Mouse (Mus musculus): ENCODE results near the gene Camta1. TPM values are rescaled to one million over a fixed set of nuclear protein-coding genes. Genes with fewer than 3 reads are reported as not detected.

The Camta1 gene
- polyA plus RNA-seq, 1 experiment from 2014 or later = 93.9 TPM

DNA sequence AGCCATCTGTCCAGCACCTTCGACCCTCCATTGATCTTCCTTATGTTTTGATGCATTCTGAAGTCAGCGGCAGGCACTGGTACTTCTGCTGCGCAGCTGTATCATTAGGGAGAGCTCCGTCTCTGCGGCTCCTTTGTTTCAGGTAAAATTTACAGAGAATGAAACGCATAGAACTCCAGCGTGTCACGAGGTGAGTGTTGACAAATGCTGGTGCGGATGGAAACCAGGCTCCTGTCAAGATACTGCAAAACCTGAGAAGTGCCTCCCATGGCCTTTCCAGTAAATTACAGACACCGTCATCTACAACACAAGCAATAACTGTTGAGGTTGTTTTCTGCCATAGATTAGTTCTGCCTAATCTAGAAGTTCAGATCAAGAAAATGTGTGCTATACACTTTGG, 328.2 kb downstream of the Camta1 start:
- DNase-seq (ENCODE audit: low spot score) (no peak), ATAC-seq (replicated peaks; ENCODE audit: low FRiP score) (no peak)
- no peaks in the 10 kb centered on the region for H3K36me3 ChIP-seq (ENCODE audit: control insufficient read depth, insufficient read depth, low read length)
- 59% methylated on average over 10 of the region's 10 CpGs for WGBS
- H3K27me3 ChIP-seq (replicated peaks; ENCODE audit: control insufficient read depth, insufficient read depth, low read length) = no peaks in the 10 kb centered on the region
- no peak overlapping the region for H3K4me2 ChIP-seq
- no peaks in the 10 kb centered on the region for H3K4me1 ChIP-seq (replicated peaks; ENCODE audit: control insufficient read depth, insufficient read depth, low read length)
- no peaks in the 10 kb centered on the region for H3K9me3 ChIP-seq (ENCODE audit: control insufficient read depth, low read length)
- no peak overlapping the region for H3K9ac ChIP-seq (ENCODE audit: low read depth, low read length)
- H3K4me3 ChIP-seq (ENCODE audit: low read depth, low read length) = no peak overlapping the region
- no peak overlapping the region for H3K27ac ChIP-seq (ENCODE audit: low read depth, low read length)

DNA sequence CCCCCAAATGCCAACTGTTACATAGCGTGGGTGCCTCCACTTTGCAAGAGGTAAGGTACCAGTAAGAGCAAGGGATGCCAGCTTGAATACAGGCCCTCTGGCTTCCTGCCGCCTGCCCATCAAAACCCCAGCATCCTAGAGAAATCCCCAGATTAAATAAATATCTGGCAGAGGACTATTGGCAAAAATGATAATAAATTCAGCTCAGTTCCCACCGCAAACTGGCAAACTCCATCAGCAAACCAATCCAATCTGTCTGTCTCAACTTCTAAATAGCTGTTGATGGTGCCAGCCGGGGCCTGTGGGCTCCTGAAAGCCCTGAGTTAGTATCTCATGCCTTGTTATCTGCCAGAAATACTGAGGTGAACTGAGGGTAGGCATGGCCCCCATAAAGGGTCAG, 333.2 kb downstream of the Camta1 start:
- Histone ChIP-seq H3K9me3 (ENCODE audit: control insufficient read depth, low read length) (no peaks in the 10 kb centered on the region), H3K27ac (ENCODE audit: low read depth, low read length) (no peak overlapping the region), H3K36me3 (ENCODE audit: control insufficient read depth, insufficient read depth, low read length) (no peaks in the 10 kb centered on the region), H3K9ac (ENCODE audit: low read depth, low read length) (no peak overlapping the region), H3K4me2 (no peak overlapping the region), H3K4me3 (ENCODE audit: low read depth, low read length) (no peak overlapping the region), H3K4me1 (replicated peaks; ENCODE audit: control insufficient read depth, insufficient read depth, low read length) (no peaks in the 10 kb centered on the region), H3K27me3 (replicated peaks; ENCODE audit: control insufficient read depth, insufficient read depth, low read length) (no peaks in the 10 kb centered on the region)
- DNase-seq (ENCODE audit: low spot score) = no peak
- ATAC-seq (replicated peaks; ENCODE audit: low FRiP score) = no peak
- WGBS = 85% methylated on average over 4 of the region's 4 CpGs

DNA sequence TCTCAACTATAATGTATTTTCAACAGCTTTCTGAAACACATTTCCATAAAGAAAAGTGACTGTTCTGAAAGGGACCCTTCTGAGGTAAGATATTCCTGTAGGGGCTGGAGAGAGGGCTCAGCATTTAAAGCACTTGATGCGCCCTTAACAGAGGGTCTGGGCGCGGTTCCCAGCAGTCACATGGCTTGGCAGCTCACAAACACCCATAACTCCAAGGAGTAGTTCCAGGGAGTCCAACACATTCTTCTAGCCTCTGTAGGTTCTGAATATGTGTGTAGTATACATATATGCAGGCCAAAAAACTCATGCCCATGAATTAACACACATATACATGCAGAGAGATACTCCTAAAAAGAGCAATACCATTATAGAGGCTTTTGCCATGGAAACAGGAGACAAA, 333.9 kb downstream of the Camta1 start:
- 85% methylated on average over 3 of the region's 3 CpGs for WGBS
- H3K9ac ChIP-seq (ENCODE audit: low read depth, low read length) = no peak overlapping the region
- H3K4me2 ChIP-seq = no peak overlapping the region
- no peaks in the 10 kb centered on the region for H3K27me3 ChIP-seq (replicated peaks; ENCODE audit: control insufficient read depth, insufficient read depth, low read length)
- H3K36me3 ChIP-seq (ENCODE audit: control insufficient read depth, insufficient read depth, low read length) = no peaks in the 10 kb centered on the region
- H3K9me3 ChIP-seq (ENCODE audit: control insufficient read depth, low read length) = no peaks in the 10 kb centered on the region
- no peak for DNase-seq (ENCODE audit: low spot score)
- no peak overlapping the region for H3K4me3 ChIP-seq (ENCODE audit: low read depth, low read length)
- no peak overlapping the region for H3K27ac ChIP-seq (ENCODE audit: low read depth, low read length)
- H3K4me1 ChIP-seq (replicated peaks; ENCODE audit: control insufficient read depth, insufficient read depth, low read length) = no peaks in the 10 kb centered on the region
- no peak for ATAC-seq (replicated peaks; ENCODE audit: low FRiP score)

DNA sequence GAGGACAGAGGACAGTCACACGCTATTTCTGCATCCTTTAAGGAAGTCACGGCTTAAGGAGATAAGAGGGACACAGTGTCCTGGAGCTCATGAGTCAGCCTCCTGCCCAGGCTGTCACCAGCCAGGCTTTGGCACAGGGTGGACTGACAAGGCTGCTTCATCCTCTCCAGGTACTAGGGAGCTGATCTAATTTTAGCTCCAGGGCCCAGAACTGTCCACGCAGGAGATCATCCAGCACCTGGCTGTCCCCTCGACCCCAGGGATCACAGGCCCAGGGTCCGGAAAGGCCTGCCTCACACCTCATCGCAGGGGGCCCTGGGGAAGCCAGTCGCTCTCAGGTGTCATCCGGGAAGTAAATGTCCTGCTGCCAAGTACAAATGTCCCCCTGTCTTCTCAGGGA, 341.6 kb downstream of the Camta1 start:
- H3K4me1 ChIP-seq (replicated peaks; ENCODE audit: control insufficient read depth, insufficient read depth, low read length) = 0 out of 2 replicates have a peak, but pooled peaks cover 4% of the 10 kb centered on the region
- no peaks in the 10 kb centered on the region for H3K27me3 ChIP-seq (replicated peaks; ENCODE audit: control insufficient read depth, insufficient read depth, low read length)
- ATAC-seq (replicated peaks; ENCODE audit: low FRiP score) = no peak
- no peak overlapping the region for H3K27ac ChIP-seq (ENCODE audit: low read depth, low read length)
- DNase-seq (ENCODE audit: low spot score) = no peak
- no peaks in the 10 kb centered on the region for H3K36me3 ChIP-seq (ENCODE audit: control insufficient read depth, insufficient read depth, low read length)
- H3K9me3 ChIP-seq (ENCODE audit: control insufficient read depth, low read length) = no peaks in the 10 kb centered on the region
- H3K4me3 ChIP-seq (ENCODE audit: low read depth, low read length) = no peak overlapping the region
- no peak overlapping the region for H3K9ac ChIP-seq (ENCODE audit: low read depth, low read length)
- no peak overlapping the region for H3K4me2 ChIP-seq
- WGBS = 13% methylated on average over 8 of the region's 8 CpGs

DNA sequence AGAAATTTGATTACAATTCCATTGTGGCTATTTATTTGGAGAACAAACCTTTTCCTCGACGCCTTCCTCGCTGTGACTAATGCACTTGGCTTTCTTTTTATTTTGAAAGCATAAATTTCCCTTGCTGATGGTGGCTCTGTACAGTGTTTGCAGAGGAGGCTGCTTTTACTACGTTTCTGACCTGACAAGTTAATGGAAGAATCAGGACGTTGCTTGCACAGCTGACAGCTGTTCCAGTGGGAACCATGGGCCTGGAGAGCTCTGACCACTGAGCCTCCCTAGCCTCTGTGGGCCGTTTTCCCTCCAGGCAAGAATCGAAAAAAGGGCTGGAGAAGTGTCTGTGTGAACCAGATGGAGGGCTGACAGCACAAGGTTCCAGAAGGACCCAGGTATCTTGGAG, 342.7 kb downstream of the Camta1 start:
- WGBS = 75% methylated on average over 7 of the region's 7 CpGs
- no peak for ATAC-seq (replicated peaks; ENCODE audit: low FRiP score)
- no peak overlapping the region for H3K27ac ChIP-seq (ENCODE audit: low read depth, low read length)

DNA sequence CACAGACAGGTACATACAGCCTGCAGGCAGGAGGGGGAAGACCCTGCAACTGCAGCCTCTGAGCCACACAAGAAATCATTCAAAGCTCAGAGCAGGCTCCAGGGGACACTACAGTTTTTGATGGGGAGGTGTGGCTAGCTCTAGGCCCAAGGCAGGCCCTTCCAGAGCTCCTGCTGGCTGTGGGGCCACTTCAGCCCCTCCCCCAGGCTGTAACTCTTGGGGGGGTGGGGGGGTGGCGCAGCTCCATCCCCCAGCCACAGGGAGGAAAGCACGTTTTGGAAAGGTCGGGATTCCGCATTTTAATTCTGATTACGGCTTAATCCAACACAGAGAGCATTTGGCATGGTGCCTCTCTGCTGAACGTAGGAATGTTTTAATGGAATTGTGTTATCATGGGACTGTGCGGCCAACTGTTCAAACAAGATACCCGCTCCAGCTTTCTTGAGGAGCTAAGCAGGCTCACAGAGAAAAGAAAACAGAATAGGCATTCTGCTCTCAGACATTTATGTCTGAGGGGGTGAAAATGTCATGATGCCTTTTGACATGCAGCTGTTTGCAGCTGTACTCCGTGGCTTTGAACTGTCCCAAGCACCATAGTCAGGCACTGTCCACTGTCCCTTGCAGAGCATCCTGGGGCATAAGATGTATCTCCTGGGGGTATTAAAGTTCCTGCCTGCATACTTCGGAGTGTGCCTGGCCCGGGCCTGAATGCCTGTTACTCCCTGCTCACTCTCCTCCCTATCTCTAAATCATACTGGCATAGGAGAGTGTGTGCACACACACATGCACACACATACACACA, 344.5 kb downstream of the Camta1 start:
- Histone ChIP-seq H3K36me3 (ENCODE audit: control insufficient read depth, insufficient read depth, low read length) (no peaks in the 10 kb centered on the region), H3K9ac (ENCODE audit: low read depth, low read length) (no peak overlapping the region), H3K4me1 (replicated peaks; ENCODE audit: control insufficient read depth, insufficient read depth, low read length) (0 out of 2 replicates have a peak, but pooled peaks cover 4% of the 10 kb centered on the region), H3K27me3 (replicated peaks; ENCODE audit: control insufficient read depth, insufficient read depth, low read length) (no peaks in the 10 kb centered on the region), H3K4me2 (no peak overlapping the region), H3K9me3 (ENCODE audit: control insufficient read depth, low read length) (no peaks in the 10 kb centered on the region), H3K4me3 (ENCODE audit: low read depth, low read length) (no peak overlapping the region), H3K27ac (ENCODE audit: low read depth, low read length) (no peak overlapping the region)
- ATAC-seq (replicated peaks; ENCODE audit: low FRiP score) = no peak
- no peak for DNase-seq (ENCODE audit: low spot score)
- WGBS = 45% methylated on average over 11 of the region's 11 CpGs

More for the DNA sequence above, 342.7 kb downstream of the Camta1 start:
- Histone ChIP-seq H3K27me3 (replicated peaks; ENCODE audit: control insufficient read depth, insufficient read depth, low read length) (no peaks in the 10 kb centered on the region), H3K9me3 (ENCODE audit: control insufficient read depth, low read length) (no peaks in the 10 kb centered on the region), H3K4me2 (no peak overlapping the region), H3K4me1 (replicated peaks; ENCODE audit: control insufficient read depth, insufficient read depth, low read length) (0 out of 2 replicates have a peak, but pooled peaks cover 4% of the 10 kb centered on the region), H3K4me3 (ENCODE audit: low read depth, low read length) (no peak overlapping the region), H3K36me3 (ENCODE audit: control insufficient read depth, insufficient read depth, low read length) (no peaks in the 10 kb centered on the region), H3K9ac (ENCODE audit: low read depth, low read length) (no peak overlapping the region)
- DNase-seq (ENCODE audit: low spot score) = no peak

DNA sequence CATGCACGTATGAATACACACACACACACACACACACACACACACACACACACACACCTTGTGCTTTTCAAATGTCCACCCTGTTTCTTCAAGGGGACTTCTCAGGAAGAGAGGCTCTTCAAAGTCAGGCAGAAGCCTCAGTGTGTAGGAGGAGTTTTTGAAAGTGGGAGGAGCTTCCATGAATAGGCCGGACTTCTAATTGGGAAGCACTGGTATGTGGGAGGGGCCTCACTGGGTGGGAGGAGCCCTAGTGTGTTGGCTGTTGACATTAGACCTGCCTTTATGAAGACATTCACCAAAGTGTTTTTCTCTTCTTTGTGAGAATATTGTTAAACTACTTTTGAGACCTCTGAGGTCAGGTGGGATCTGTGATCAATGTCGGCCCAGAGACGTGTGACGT, 346.4 kb downstream of the Camta1 start:
- Histone ChIP-seq H3K9ac (ENCODE audit: low read depth, low read length) (no peak overlapping the region), H3K9me3 (ENCODE audit: control insufficient read depth, low read length) (no peaks in the 10 kb centered on the region), H3K27me3 (replicated peaks; ENCODE audit: control insufficient read depth, insufficient read depth, low read length) (no peaks in the 10 kb centered on the region), H3K4me1 (replicated peaks; ENCODE audit: control insufficient read depth, insufficient read depth, low read length) (0 out of 2 replicates have a peak, but pooled peaks cover 2% of the 10 kb centered on the region), H3K4me2 (no peak overlapping the region), H3K4me3 (ENCODE audit: low read depth, low read length) (no peak overlapping the region), H3K27ac (ENCODE audit: low read depth, low read length) (no peak overlapping the region), H3K36me3 (ENCODE audit: control insufficient read depth, insufficient read depth, low read length) (no peaks in the 10 kb centered on the region)
- 80% methylated on average over 5 of the region's 5 CpGs for WGBS
- no peak for DNase-seq (ENCODE audit: low spot score)
- ATAC-seq (replicated peaks; ENCODE audit: low FRiP score) = no peak

DNA sequence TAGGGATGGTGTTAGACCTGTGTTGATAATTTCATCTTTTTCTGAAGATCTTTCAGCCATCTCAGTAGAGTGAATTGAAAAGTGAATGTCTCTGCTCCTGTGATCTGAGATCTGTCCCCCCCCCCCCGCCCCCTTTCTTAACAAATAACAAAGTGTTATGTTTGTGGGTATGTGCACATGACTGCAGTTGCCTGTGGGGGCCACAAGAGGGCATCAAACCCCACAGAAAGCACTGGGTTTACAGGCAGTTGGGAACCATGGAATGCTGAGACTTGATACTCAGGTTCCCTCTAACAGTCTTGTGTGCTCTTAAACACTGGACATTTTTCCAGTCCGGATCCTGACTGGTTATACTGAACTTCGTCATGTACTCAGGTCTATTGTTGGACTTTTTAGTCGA, 350.6 kb downstream of the Camta1 start:
- Histone ChIP-seq H3K36me3 (ENCODE audit: control insufficient read depth, insufficient read depth, low read length) (no peaks in the 10 kb centered on the region), H3K4me1 (replicated peaks; ENCODE audit: control insufficient read depth, insufficient read depth, low read length) (no peaks in the 10 kb centered on the region), H3K4me3 (ENCODE audit: low read depth, low read length) (no peak overlapping the region), H3K9me3 (ENCODE audit: control insufficient read depth, low read length) (no peaks in the 10 kb centered on the region), H3K27me3 (replicated peaks; ENCODE audit: control insufficient read depth, insufficient read depth, low read length) (no peaks in the 10 kb centered on the region), H3K4me2 (no peak overlapping the region), H3K27ac (ENCODE audit: low read depth, low read length) (no peak overlapping the region), H3K9ac (ENCODE audit: low read depth, low read length) (no peak overlapping the region)
- DNase-seq (ENCODE audit: low spot score) (no peak), ATAC-seq (replicated peaks; ENCODE audit: low FRiP score) (no peak)
- WGBS = 74% methylated on average over 4 of the region's 4 CpGs

DNA sequence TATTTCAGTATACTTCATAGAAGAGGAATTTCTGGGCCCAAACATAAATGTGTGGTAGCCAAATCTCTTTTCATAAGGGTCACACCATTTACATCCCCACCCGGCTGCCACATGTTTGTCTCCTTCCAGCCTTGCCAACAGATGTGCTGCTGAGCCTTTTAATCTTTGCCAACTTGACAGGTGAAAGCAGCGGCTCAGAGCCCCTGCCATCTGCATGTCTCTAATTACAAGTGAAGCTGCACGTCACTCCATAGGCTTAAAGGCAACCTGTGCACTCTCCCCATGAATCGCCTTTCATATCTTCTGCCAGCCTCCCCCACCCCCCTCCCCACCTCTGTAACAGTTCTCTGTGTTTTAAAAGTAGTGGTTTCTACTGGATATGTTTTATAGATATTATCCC, 351.3 kb downstream of the Camta1 start:
- Histone ChIP-seq H3K27me3 (replicated peaks; ENCODE audit: control insufficient read depth, insufficient read depth, low read length) (no peaks in the 10 kb centered on the region), H3K27ac (ENCODE audit: low read depth, low read length) (no peak overlapping the region), H3K4me2 (no peak overlapping the region), H3K9ac (ENCODE audit: low read depth, low read length) (no peak overlapping the region), H3K4me1 (replicated peaks; ENCODE audit: control insufficient read depth, insufficient read depth, low read length) (no peaks in the 10 kb centered on the region), H3K36me3 (ENCODE audit: control insufficient read depth, insufficient read depth, low read length) (no peaks in the 10 kb centered on the region), H3K4me3 (ENCODE audit: low read depth, low read length) (no peak overlapping the region), H3K9me3 (ENCODE audit: control insufficient read depth, low read length) (no peaks in the 10 kb centered on the region)
- 67% methylated on average over 4 of the region's 4 CpGs for WGBS
- ATAC-seq (replicated peaks; ENCODE audit: low FRiP score) (no peak), DNase-seq (ENCODE audit: low spot score) (no peak)
